Mouse (Mus musculus) CH12.LX (cell line): ENCODE data around the gene Stard10. TPM values are rescaled to one million over a fixed set of nuclear protein-coding genes. Genes with fewer than 3 reads are reported as not detected.

Source experiments
- DNase-seq: peaks from one replicate; pipeline ENCODE4 v3.0.0-alpha.2; 2013; ENCODE audit errors: extremely low read depth
- H3K27ac ChIP-seq: 2 replicates; pipeline ENCODE4 v1.5.1; 2012; ENCODE audit warnings: low read depth, mild to moderate bottlenecking, control low read depth, moderate library complexity; ENCODE audit not compliant: insufficient read depth
- H3K27me3 ChIP-seq: replicated peaks from 2 replicates; pipeline ENCODE3; 2012; ENCODE audit warnings: inconsistent platforms
- H3K36me3 ChIP-seq, 2 experiments: replicated peaks in 1 of 2; 2 replicates each; pipeline versions ENCODE3 to v1.6.1; 2012; ENCODE audit warnings: inconsistent platforms in 1 of 2, low read length in 1 of 2, mild to moderate bottlenecking in 1 of 2, mixed read lengths in 1 of 2, moderate library complexity in 1 of 2; ENCODE audit not compliant: control insufficient read depth in 1 of 2, insufficient read depth in 1 of 2
- H3K4me1 ChIP-seq, 2 experiments: 2 replicates each; pipeline ENCODE4 v1.6.1; 2012; ENCODE audit warnings: inconsistent platforms in 1 of 2, moderate library complexity in 1 of 2; ENCODE audit not compliant: insufficient read depth in 2 of 2, control insufficient read depth in 1 of 2
- H3K4me2 ChIP-seq: 2 replicates; pipeline ENCODE4 v1.6.1; 2012; ENCODE audit warnings: low read depth, mild to moderate bottlenecking, control low read depth; ENCODE audit not compliant: poor library complexity, insufficient read depth, severe bottlenecking
- H3K4me3 ChIP-seq, 3 experiments: fragments of 150-350 bp in 1 of 3; sonication (generic) in 1 of 3; replicated peaks in 1 of 3; 2 replicates each; pipeline versions ENCODE3 to v1.5.1; 2011 to 2012; ENCODE audit warnings: low read depth in 2 of 3, low read length in 2 of 3, mild to moderate bottlenecking in 2 of 3, moderate library complexity in 2 of 3, control low read depth in 1 of 3, improper control_type of control experiment in 1 of 3, inconsistent platforms in 1 of 3, mixed read lengths in 1 of 3; ENCODE audit not compliant: poor library complexity in 1 of 3
- H3K79me2 ChIP-seq: replicated peaks from 2 replicates; pipeline ENCODE4 v1.6.1; 2012; ENCODE audit warnings: mild to moderate bottlenecking, moderate library complexity; ENCODE audit not compliant: control insufficient read depth, poor library complexity, insufficient read depth, severe bottlenecking; ENCODE audit errors: extremely low read depth
- H3K9ac ChIP-seq: 2 replicates; pipeline ENCODE4 v1.6.1; 2012; ENCODE audit warnings: low read depth, mild to moderate bottlenecking, control low read depth, moderate library complexity; ENCODE audit not compliant: insufficient read depth
- H3K9me3 ChIP-seq: replicated peaks from 2 replicates; pipeline ENCODE3; 2012; ENCODE audit warnings: low read length, inconsistent platforms, mixed read lengths
- BHLHE40 ChIP-seq: IDR thresholded peaks from 2 replicates; pipeline ENCODE4 v1.6.1; 2011; ENCODE audit warnings: mild to moderate bottlenecking, low read depth, low read length, improper control_type of control experiment
- CHD2 ChIP-seq: IDR thresholded peaks from 2 replicates; pipeline ENCODE4 v1.6.1; 2011; ENCODE audit warnings: low read length, improper control_type of control experiment
- CTCF ChIP-seq, 2 experiments: IDR thresholded peaks in 1 of 2; conservative IDR thresholded peaks in 1 of 2; 2 replicates each; pipeline ENCODE4 v1.5.1; 2011 to 2012; ENCODE audit warnings: low read depth in 2 of 2, low read length in 2 of 2, improper control_type of control experiment in 1 of 2, inconsistent platforms in 1 of 2, mild to moderate bottlenecking in 1 of 2, moderate library complexity in 1 of 2
- E2F4 ChIP-seq: IDR thresholded peaks from 2 replicates; pipeline ENCODE4 v1.6.1; 2011; ENCODE audit warnings: low read depth, low read length, improper control_type of control experiment; ENCODE audit not compliant: insufficient replicate concordance
- ELF1 ChIP-seq: IDR thresholded peaks from 2 replicates; pipeline ENCODE4 v1.6.1; 2014; ENCODE audit warnings: low read depth, mild to moderate bottlenecking, inconsistent platforms, low read length, improper control_type of control experiment
- EP300 ChIP-seq: IDR thresholded peaks from 2 replicates; pipeline ENCODE4 v1.6.1; 2011; ENCODE audit warnings: low read length, improper control_type of control experiment
- ETS1 ChIP-seq: conservative IDR thresholded peaks from 2 replicates; pipeline ENCODE4 v1.6.1; 2012; ENCODE audit warnings: low read depth, mild to moderate bottlenecking, inconsistent platforms, low read length, improper control_type of control experiment, moderate library complexity
- HCFC1 ChIP-seq: IDR thresholded peaks from 2 replicates; pipeline ENCODE4 v1.6.1; 2012; ENCODE audit warnings: low read depth, mild to moderate bottlenecking, inconsistent platforms, low read length, improper control_type of control experiment
- JUN ChIP-seq: IDR thresholded peaks from 2 replicates; pipeline ENCODE4 v1.6.1; 2011; ENCODE audit warnings: low read depth, mild to moderate bottlenecking, low read length, improper control_type of control experiment, moderate library complexity; ENCODE audit not compliant: insufficient read depth
- KAT2A ChIP-seq: IDR thresholded peaks from 2 replicates; pipeline ENCODE4 v1.6.1; 2012; ENCODE audit warnings: low read length, improper control_type of control experiment, inconsistent platforms; ENCODE audit not compliant: insufficient replicate concordance
- MAX ChIP-seq: IDR thresholded peaks from 2 replicates; pipeline ENCODE4 v1.6.1; 2011; ENCODE audit warnings: low read length, improper control_type of control experiment
- MAZ ChIP-seq: IDR thresholded peaks from 2 replicates; pipeline ENCODE4 v1.6.1; 2012; ENCODE audit warnings: low read depth, mild to moderate bottlenecking, inconsistent platforms, low read length, improper control_type of control experiment, moderate library complexity
- MXI1 ChIP-seq: IDR thresholded peaks from 2 replicates; pipeline ENCODE4 v1.6.1; 2011; ENCODE audit warnings: mild to moderate bottlenecking, low read depth, low read length, improper control_type of control experiment
- NELFE ChIP-seq: IDR thresholded peaks from 2 replicates; pipeline ENCODE4 v1.6.1; 2011; ENCODE audit warnings: low read depth, low read length, improper control_type of control experiment
- POLR2A ChIP-seq: IDR thresholded peaks from 2 replicates; pipeline ENCODE4 v1.6.1; 2011; ENCODE audit warnings: low read depth, mild to moderate bottlenecking, improper control_type of control experiment, low read length
- RAD21 ChIP-seq: IDR thresholded peaks from 2 replicates; pipeline ENCODE4 v1.6.1; 2011; ENCODE audit warnings: low read depth, mild to moderate bottlenecking, low read length, improper control_type of control experiment, moderate library complexity
- RCOR1 ChIP-seq: conservative IDR thresholded peaks from 2 replicates; pipeline ENCODE4 v1.6.1; 2012; ENCODE audit warnings: low read depth, mild to moderate bottlenecking, inconsistent platforms, low read length, improper control_type of control experiment
- TBP ChIP-seq: conservative IDR thresholded peaks from 2 replicates; pipeline ENCODE4 v1.6.1; 2011; ENCODE audit warnings: low read depth, low read length, improper control_type of control experiment
- USF1 ChIP-seq: IDR thresholded peaks from 2 replicates; pipeline ENCODE4 v1.6.1; 2014; ENCODE audit warnings: low read depth, mild to moderate bottlenecking, inconsistent platforms, low read length, improper control_type of control experiment
- USF2 ChIP-seq: conservative IDR thresholded peaks from 2 replicates; pipeline ENCODE4 v1.6.1; 2011; ENCODE audit warnings: low read depth, low read length, improper control_type of control experiment
- ZC3H11A ChIP-seq: IDR thresholded peaks from 2 replicates; pipeline ENCODE4 v1.6.1; 2012; ENCODE audit warnings: low read depth, mild to moderate bottlenecking, inconsistent platforms, low read length, improper control_type of control experiment
- ZKSCAN1 ChIP-seq: IDR thresholded peaks from 2 replicates; pipeline ENCODE4 v1.6.1; 2012; ENCODE audit warnings: low read depth, inconsistent platforms, low read length, improper control_type of control experiment, borderline replicate concordance
- ZNF384 ChIP-seq: IDR thresholded peaks from 2 replicates; pipeline ENCODE4 v1.6.1; 2012; ENCODE audit warnings: low read depth, low read length, improper control_type of control experiment, inconsistent platforms
- dilution Hi-C: fragments of 300-500 bp; cut with MboI; formaldehyde crosslinking; loops from 2 replicates; pipeline ENCODE4 v1.14.3; 2020; ENCODE audit warnings: low sequenced_read_pairs; ENCODE audit not compliant: extremely low pct_unique_long_range_greater_than_20kb, extremely low pct_ligation_motif_present
- in situ Hi-C: fragments of 300-500 bp; cut with MboI; formaldehyde crosslinking; loops from 3 replicates; pipeline ENCODE4 v1.14.3; 2019; ENCODE audit warnings: low sequenced_read_pairs, low pct_ligation_motif_present, low pct_unique_long_range_greater_than_20kb, mixed read lengths
- polyA plus RNA-seq: library from polyadenylated mRNA; unstranded; fragments of >175 nt; gene quantifications from 2 replicates; pipeline ENCODE4 v1.2.1, GENCODE M21; 2012; ENCODE audit warnings: low read depth; ENCODE audit not compliant: insufficient read length
- total RNA-seq, 2 experiments: library from RNA; depleted of rRNA; stranded (reverse); fragments of 300-350 nt in 1 of 2; fragments of >200 nt in 1 of 2; gene quantifications; 2 replicates each; pipeline ENCODE4 v1.2.3; 2012 to 2014

The Stard10 gene
- total and polyA plus RNA-seq, 3 experiments = 2.4 to 12.7 (median 6.7) TPM

- Histone ChIP-seq H3K4me1 (peaks cover 10 to 21% of the 10 kb centered on the region in 2 experiments), H3K79me2 (no peaks in the 10 kb centered on the region), H3K9ac (no peak overlapping the region), H3K4me3 (no peak overlapping the region), H3K36me3 (no peaks in the 10 kb centered on the region), H3K27me3 (peaks cover 45% of the 10 kb centered on the region), H3K9me3 (no peaks in the 10 kb centered on the region), H3K4me2 (no peak overlapping the region), H3K27ac (no peak overlapping the region)
- TF ChIP-seq CHD2 = no peak
- TF ChIP-seq USF1 = no peak
- no peak for TF ChIP-seq POLR2A
- TF ChIP-seq KAT2A = no peak
- TF ChIP-seq MAX = no peak
- no peak for TF ChIP-seq EP300
- no peak for TF ChIP-seq ZNF384
- no peak for TF ChIP-seq ETS1
- TF ChIP-seq NELFE = no peak
- no peak for TF ChIP-seq ELF1
- no peak for TF ChIP-seq HCFC1
- no peak for TF ChIP-seq JUN
- DNase-seq = no peak
- in situ Hi-C loops (no loop called here), dilution Hi-C loops (no loop called here)
These were observed 6.3 kb downstream of the Stard10 start for GRCm38 (mm10) chr7:101323141-101323594.

GRCm38 (mm10) chr7:101324142-101324962 lies 7.5 kb downstream of the Stard10 start:
- H3K9me3 ChIP-seq = no peaks in the 10 kb centered on the region
- no peak overlapping the region for H3K9ac ChIP-seq
- H3K79me2 ChIP-seq = no peaks in the 10 kb centered on the region
- in situ Hi-C loops = no loop called here
- peaks cover 37% of the 10 kb centered on the region for H3K27me3 ChIP-seq
- dilution Hi-C loops = no loop called here
- H3K36me3 ChIP-seq = no peaks in the 10 kb centered on the region
- H3K4me2 ChIP-seq = no peak overlapping the region
- H3K4me3 ChIP-seq = no peak overlapping the region
- DNase-seq = no peak
- H3K27ac ChIP-seq = no peak overlapping the region
- no peak for TF ChIP-seq ETS1
- TF ChIP-seq, all 38 proteins: peak for 0
- H3K4me1 ChIP-seq = peaks cover 10 to 21% of the 10 kb centered on the region in 2 experiments

GRCm38 (mm10) chr7:101326006-101326405 lies 9.1 kb downstream of the Stard10 start:
- DNase-seq = no peak
- H3K36me3 ChIP-seq = no peaks in the 10 kb centered on the region
- no peaks in the 10 kb centered on the region for H3K79me2 ChIP-seq
- H3K4me2 ChIP-seq = no peak overlapping the region
- TF ChIP-seq HCFC1 (no peak), RCOR1 (no peak), CTCF (conservative IDR thresholded peaks at IDR 0.05 in 1 of 2, IDR thresholded peaks at IDR 0.05 in 1 of 2; ENCODE audit: low read depth in 2 of 2, low read length in 2 of 2) (no peak), NELFE (no peak), ZKSCAN1 (no peak), RAD21 (no peak), ZC3H11A (no peak), USF2 (no peak), MAZ (no peak), E2F4 (no peak), BHLHE40 (no peak), TBP (no peak), MXI1 (no peak), POLR2A (no peak)
- dilution Hi-C loops = no loop called here
- H3K9me3 ChIP-seq = no peaks in the 10 kb centered on the region
- peaks cover 10 to 18% of the 10 kb centered on the region in 2 experiments for H3K4me1 ChIP-seq
- no peak overlapping the region for H3K9ac ChIP-seq
- in situ Hi-C loops = no loop called here
- no peak overlapping the region for H3K27ac ChIP-seq
- H3K27me3 ChIP-seq = peaks cover 24% of the 10 kb centered on the region
- H3K4me3 ChIP-seq = no peak overlapping the region
